Mouse (Mus musculus) gastrocnemius, postnatal 25 days (tissue): ENCODE data around the gene Mipol1. TPM values are rescaled to one million over a fixed set of nuclear protein-coding genes. Genes with fewer than 3 reads are reported as not detected.

Experiments used
- total RNA-seq, 2 experiments: library from RNA; stranded (reverse); gene quantifications; 1 replicate in 1 of 2; 2 replicates in 1 of 2; pipeline ENCODE4 v1.2.3; 2021

Mipol1 gene
- total RNA-seq, 2 experiments from 2014 or later: 2.1 to 3.1 TPM

Other genes starting within 250 kb of the Mipol1 start
- gene Slc25a21, start 33.0 kb upstream of the Mipol1 start, total RNA-seq: under 1 TPM; 0.27 to 0.38 TPM
- 10 to 100 TPM; 20.3 to 22.6 TPM for gene Prps1l3, start within 50 bp of the Mipol1 start, total RNA-seq